Mouse (Mus musculus): ENCODE data around the gene Rabgap1l.

DNA sequence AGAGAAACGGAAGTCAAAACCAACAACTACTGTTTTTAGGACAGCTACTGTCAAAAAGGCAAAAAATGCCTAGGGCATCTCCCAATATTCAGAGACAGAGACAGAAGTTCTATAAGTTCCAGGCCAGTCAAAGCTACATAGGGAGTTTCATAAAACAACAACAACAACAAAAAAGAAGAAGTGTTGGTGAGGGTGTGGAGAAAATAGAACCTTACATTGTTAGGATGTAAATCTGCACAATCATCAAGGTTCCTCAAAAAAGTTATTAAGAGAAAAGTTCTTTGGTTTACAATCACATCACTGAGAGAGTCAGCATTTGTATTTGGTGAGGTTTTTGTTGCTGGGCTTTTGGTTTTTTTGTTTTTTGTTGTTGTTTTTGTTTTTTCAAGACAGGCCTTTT lies 472.3 kb downstream of the Rabgap1l start:
- no peak for TF ChIP-seq POLR2A (IDR thresholded peaks at IDR 0.05; ENCODE audit: extremely low read depth, insufficient read depth, low read length)
- no peak for TF ChIP-seq CTCF (IDR thresholded peaks at IDR 0.05; ENCODE audit: extremely low read depth, insufficient read depth, low read length)

All from cortical plate, adult 2 months (tissue).